Mouse (Mus musculus): ENCODE measurements around the gene Gm20388.

Gene Gm20388

DNA sequence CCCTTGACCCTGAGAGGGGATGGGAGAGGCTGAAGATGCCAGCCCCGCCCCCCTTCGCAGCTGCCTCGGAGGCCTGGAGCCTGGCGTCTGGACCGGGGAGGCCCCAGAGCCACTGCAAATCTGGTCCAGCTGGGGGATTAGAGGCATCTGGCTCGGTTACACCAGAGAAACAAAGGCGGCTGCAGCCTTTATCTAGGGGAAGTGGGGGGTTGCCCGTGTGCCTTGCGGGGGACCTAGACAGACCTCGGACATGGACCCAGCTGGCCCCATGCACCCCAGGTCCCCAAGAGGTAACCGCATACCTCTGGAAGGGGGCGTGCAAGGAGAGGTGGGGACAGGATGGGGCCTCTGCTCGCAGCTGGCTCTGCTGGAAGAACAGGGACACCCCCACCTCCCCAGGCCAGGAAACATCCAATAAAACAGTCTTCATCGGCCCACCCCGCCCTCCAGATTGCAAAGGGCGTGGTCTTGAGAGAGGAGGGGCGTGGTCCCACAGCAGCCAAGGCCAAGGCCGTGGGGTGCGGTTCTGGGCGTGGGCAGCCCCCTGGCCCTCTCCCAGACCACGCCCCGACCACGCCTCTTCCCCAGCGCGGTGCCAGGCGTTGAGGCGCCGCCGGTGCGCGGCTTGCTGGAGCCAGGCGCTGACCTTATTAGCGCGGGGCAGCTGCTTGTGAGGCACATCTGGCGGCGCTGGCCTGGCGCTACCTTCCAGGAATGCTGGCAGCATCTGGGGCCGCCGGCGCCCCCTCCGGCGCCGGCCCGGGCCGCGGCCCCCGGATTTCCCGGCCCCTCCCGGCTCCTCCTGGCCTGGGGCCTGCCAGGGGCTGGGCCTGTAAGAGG, 365.6 kb downstream of the Gm20388 start:
- DNase-seq = peak; percentile 93

GRCm38 (mm10) chr8:120276891-120277426, 366.3 kb downstream of the Gm20388 start:
- DNase-seq = peak; percentile 62

GRCm38 (mm10) chr8:120278009-120278408, 367.4 kb downstream of the Gm20388 start:
- no peak for DNase-seq

- no peak for DNase-seq
Measured at GRCm38 (mm10) chr8:120279418-120279817, 368.8 kb downstream of the Gm20388 start.

- DNase-seq = peak; percentile 86
Measured at GRCm38 (mm10) chr8:120281487-120281886, 370.8 kb downstream of the Gm20388 start.

GRCm38 (mm10) chr8:120282465-120282864, 371.8 kb downstream of the Gm20388 start:
- DNase-seq = no peak

DNA sequence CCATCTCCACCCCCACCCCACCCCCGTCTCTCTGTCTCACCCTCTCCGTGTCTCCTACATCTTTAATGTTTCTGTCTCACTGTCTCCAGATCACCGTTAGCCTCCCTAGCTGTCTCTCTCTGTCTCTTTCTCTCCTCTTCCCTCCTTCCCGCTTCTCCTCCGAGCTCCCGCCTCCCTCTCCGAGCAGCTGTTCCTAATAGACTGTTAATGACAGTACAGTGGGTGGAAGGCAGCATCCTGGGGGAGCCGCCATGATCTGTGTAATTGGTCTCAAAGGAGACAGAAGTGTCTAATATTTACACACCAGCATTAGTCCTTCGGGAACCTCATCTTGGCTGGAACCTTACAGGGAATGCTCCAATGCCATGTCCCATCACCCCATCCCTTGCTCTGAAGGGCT, 373.6 kb downstream of the Gm20388 start:
- no peak for DNase-seq

DNA sequence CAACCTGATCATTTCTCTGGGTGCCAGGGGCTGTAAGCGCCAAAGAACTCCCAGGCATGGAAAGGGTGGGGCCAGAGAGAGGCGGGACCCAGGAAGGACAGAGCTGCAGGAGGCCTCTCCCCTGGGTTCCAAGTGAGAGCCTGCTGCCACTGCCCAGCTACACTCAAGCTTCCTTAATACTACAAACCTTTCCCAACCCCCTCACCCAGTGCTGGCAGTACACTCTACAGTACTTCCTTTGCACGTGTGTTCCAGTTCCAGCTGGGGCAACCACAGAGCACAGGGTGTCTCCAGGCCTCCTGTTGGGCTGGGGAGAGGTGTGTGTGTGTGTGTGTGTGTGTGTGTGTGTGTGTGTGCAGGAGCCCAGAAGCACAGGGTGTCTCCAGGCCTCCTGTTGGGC, 374.4 kb downstream of the Gm20388 start:
- DNase-seq = peak; percentile 54

- no peak for DNase-seq
Measured at GRCm38 (mm10) chr8:120285878-120286277, 375.2 kb downstream of the Gm20388 start.

GRCm38 (mm10) chr8:120288122-120288908, 377.7 kb downstream of the Gm20388 start:
- peak; percentile 74 for DNase-seq

GRCm38 (mm10) chr8:120289191-120289590, 378.6 kb downstream of the Gm20388 start:
- no peak for DNase-seq

DNA sequence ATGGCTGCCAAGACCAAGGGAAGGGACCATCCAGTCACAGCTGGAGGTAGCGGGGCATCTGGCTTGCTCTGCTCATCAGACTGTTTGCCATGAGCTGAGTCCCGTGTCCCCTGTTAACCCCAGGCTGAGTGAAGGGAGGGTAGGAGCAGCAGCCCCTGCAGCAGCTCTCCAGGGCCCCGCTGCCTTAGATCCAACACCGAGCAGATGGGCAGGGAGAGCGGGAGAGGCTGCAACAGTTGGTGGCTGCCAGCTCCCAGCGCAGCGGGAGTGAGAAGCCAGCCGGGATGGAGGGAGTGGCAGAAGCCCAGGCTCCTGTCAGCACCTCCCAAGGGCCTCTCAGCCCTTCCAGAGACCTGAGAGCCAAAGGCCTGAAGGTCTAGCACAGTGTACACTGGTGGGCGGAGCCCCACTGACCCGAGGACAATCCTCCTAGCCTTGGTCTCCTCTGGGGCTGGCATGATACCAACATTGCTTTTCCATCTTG, 379.1 kb downstream of the Gm20388 start:
- peak; percentile 59 for DNase-seq

DNA sequence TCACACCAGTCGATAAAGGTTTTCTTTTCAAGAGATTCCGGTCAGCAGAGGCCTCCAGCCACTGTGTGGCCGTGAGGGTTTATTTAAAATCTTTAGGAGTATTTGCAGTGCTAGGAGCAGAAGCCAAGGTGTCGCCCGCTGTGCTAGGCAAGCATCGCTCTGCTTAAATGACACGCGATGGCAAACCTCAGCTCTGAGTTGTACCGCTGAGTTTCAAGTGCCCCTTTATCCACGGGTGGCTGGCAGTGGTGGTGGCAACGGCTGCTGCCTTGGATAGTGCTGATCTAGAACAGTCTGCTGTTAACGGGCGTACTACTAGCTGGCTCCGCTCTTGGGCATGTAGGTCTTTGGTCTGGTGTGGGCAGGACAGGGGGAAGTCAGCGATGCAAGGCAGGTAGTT, 380.0 kb downstream of the Gm20388 start:
- no peak for DNase-seq

DNA sequence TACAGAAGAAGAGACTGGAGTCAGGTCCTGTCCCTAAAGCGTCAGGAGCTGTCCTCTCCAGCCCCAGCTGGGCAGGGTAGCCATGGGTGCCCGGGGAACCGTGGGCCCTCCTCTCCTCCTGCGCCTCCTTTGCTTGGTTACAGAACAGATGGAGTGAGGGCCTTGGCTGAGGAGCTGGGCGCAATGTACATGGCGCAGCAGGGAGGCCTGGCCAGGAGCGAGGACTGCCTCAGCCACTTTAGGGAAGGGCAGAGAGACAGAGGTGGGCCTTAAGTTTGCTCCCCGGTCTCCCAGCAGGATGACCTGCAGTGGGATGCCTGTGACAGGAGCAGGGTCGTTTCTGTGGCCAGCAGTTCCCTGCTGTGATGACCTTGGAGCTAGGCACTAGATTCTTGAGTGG, 381.0 kb downstream of the Gm20388 start:
- DNase-seq = no peak

DNA sequence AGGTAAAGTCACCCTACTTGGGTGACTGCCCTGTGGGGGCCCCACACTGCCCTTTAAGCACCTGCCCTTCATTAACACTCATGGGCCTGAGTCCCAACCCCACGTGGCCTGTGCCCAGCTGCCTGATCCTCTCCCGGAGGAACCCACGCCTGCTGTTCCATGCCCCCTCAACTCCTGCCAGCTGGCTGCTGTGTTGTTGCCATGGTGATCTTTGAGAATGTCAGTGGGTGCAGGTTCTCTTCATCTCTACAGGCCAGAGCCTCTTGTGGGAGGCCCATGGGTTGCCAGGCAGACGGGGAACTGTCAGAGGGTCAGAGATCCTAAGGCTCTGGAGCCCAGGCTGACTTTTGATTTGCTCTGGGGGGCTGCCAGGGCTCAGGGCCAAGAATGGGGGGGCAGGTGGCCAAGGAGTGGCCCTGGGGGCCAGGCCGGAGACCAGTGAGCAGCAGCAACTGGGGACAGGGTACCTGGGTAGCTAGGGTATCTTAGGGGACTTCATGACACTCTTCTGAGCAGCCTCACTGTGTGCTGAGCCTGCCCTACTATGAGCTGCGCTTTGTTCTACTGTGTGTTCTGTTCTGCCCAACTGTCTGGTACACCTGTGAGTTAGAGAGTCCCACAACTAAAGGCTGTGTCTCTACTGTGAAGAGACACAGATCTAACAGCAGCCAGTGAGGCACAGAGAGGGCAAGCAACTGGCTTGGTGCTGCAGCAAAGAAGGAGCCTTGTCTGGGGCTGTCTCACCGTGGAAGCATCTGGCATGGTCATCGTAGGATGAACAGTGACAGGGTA, 381.9 kb downstream of the Gm20388 start:
- DNase-seq = no peak

GRCm38 (mm10) chr8:120293421-120294357, 383.0 kb downstream of the Gm20388 start:
- DNase-seq = no peak

- no peak for DNase-seq
Measured at GRCm38 (mm10) chr8:120294982-120295870, 384.6 kb downstream of the Gm20388 start.

- DNase-seq = no peak
Measured at GRCm38 (mm10) chr8:120297000-120297399, 386.4 kb downstream of the Gm20388 start.

GRCm38 (mm10) chr8:120298601-120299532, 388.2 kb downstream of the Gm20388 start:
- no peak for DNase-seq
